Mouse (Mus musculus): ENCODE measurements around the gene Morn4.

GRCm38 (mm10) chr19:42035456-42036248 is 50.5 kb downstream of the Morn4 start, which contains the start of gene Ankrd2:
- peak; percentile 87 for TF ChIP-seq CTCF (IDR thresholded peaks at IDR 0.05; ENCODE audit: borderline replicate concordance, control insufficient read depth, extremely low read depth, insufficient read depth, low read length, poor library complexity)
- no peak for TF ChIP-seq POLR2A (IDR thresholded peaks at IDR 0.05; ENCODE audit: control insufficient read depth, extremely low read depth, insufficient read depth, low read length, poor library complexity)
